Mouse (Mus musculus): ENCODE data around the gene Hpdl.
"Not testable (repeated sequence)": the region's sequence is repeated elsewhere in the genome, so short reads cannot be mapped to it uniquely, and the experiment has no call there.

The Hpdl gene

DNA sequence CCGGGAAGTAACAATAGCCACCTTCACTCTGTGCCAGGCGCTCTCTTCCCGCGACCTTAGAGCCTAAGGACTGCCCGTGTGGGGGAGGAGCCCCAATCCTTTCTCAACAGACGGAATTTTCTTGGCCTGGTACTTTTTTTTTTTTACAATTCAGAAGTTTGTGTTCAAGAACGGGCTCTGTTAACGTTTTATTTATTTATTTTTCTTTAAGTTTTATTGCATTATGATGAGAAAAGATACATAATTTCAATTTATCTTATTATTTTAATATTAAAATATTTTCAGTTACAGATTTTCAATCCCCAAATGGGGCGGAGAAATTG lies at the start of gene Hpdl:
TSS of gene Hpdl (minus strand) at position 14 of the 323 bp plus-strand sequence.
- DNase-seq (ENCODE audit: low spot score) = no peak

DNA sequence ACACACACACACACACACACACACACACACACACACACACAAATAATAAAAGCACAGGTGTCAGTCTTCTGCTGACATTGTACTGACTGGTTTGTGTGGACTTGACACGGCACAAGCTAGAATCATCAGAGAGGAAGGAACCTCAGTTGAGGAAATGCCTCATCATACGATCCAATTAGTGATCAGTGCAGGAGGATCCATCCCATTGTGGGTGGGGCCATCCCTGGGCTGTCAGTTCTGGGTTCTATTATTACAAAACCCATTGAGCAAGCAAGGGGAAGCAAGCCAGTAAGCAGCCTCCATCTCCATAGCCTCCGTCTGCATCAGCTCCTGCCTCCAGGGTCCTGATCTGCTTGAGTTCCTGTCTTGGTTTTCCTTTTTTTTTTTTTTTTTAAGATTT lies 48.4 kb upstream of the Hpdl start:
- no peak for DNase-seq (ENCODE audit: low spot score)

DNA sequence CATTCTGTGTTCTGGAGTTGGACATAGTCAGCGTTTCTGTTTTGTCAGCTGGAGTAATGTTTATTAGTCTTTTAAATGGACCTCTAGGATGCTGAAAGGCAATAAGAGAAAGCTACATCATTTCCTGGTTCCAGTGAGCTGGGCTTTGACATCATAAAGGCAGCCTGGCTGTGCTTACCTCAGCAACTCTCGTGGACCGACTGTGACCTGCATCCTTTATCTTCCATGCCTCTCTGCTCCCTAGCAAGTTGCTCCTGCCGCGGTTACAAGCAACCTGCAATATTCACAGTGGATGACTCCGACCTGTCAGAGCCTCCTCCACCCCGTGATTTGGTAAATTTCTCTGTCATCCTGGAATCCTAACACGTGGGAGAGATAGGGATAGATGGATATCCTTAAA lies 40.5 kb upstream of the Hpdl start:
- DNase-seq (ENCODE audit: low spot score) = no peak

DNA sequence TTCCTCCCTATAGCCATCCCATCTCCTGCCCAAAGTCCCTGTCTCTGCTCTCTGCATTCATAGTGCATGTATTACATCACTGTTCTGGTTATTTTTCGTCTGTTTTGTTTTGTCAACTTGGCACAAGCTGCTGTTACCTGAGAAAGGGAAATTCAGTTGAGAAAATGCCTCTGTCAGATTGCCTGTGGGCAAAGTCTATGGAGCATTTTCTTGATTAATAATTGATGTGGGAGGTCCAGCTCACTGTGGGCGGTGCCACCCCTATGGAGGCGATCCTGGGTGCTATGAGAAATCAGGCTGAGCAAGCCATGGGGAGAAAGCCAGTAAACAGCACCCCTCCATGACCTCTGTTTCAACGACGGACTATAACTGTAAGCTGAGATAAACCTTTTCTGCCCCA lies 38.2 kb upstream of the Hpdl start:
- no peak for DNase-seq (ENCODE audit: low spot score)

DNA sequence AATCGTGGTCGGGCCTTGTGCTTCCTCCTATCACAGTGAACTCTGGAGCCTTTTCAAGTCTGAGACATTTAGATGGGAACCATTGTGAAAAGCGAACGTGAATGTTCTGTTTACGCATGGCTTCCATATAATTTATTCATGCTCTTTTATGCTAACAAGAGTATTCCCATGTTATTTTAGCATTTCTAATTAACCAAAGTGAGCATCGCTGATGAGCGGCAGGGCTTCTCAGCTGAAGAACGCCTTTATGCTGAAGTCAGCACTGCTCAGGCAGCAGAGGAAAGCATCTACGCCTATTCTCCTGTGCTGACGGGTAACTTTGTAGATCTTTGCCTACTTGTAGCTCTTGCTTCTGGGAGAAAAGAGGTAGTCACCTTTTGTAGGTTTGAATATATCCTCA lies 35.7 kb upstream of the Hpdl start:
- no peak for DNase-seq (ENCODE audit: low spot score)

DNA sequence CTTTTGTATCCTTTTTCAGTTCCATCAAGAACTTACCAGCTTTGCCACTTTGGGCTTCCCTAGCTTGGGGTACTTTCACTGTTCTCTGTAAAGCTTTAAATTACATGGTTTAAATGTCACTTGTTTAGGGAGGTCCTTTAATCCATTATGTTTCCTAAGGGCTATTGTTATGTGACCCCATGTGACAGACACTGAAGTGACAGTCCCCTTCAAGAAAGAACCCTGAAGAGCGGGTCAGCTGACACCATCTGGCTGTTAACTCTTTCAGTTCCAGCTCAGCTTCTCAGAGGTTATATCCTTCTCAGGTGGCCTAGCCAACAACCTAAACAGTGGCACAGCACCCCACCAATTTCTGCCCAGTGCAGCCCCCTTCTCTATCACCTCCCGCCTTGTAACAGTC lies 32.8 kb upstream of the Hpdl start:
- DNase-seq (ENCODE audit: low spot score) = no peak

DNA sequence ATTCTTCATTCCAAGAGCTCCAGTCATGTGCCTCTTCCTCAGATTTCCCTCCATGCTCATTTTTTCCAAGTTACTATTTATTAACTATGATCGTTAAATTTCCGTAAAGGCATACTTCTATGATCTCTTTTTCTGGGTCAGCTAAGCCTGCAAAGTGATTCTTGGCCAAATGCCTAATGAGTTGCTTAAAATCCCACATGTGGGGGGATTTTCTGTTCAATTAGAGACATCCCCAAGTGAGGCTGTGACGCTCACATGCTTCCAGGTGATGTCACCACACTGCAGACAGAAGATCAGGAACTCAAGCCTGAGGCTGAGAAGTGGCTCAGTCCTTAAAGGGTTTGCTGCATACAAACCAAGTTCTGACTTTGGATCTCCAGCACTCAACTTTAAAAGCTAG lies 28.4 kb upstream of the Hpdl start:
- no peak for DNase-seq (ENCODE audit: low spot score)

DNA sequence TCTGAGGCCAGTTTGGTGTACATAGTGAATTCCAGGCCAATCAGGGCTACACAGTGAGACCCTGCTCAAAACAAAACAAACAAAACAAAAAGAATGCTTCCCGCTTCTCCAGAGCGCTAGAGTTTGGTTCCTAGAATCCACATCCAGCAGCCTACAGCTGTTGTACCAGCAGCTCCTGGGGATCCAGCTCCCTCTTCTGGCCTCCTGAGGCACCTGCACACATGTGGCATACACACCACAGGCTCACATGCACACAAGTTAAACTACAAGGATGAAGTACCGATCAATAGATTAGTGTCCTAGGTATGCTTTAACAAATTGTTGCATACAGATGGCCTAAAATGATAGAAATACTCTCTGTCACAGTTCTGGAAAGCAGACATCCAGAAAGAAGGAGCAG lies 22.8 kb upstream of the Hpdl start:
- DNase-seq (ENCODE audit: low spot score) = no peak

DNA sequence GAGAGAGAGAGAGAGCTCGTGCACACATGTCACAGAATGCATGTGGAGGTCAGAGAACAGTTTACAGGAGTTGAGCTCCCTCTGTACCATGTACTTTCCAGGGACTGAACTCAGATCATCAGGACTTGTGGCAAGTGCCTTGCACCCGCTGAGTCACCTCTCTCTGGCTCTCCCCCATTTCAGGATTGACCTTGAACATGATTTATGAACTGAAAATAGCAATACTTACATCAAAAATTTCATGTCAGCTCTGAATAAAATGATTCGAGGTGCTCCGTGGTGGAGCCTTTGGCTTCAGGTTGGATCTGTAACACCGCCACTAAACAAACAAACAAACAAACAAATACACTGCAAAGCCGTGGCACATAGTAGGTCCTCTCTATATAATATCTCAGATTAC lies 19.3 kb upstream of the Hpdl start:
- DNase-seq (ENCODE audit: low spot score) = no peak

DNA sequence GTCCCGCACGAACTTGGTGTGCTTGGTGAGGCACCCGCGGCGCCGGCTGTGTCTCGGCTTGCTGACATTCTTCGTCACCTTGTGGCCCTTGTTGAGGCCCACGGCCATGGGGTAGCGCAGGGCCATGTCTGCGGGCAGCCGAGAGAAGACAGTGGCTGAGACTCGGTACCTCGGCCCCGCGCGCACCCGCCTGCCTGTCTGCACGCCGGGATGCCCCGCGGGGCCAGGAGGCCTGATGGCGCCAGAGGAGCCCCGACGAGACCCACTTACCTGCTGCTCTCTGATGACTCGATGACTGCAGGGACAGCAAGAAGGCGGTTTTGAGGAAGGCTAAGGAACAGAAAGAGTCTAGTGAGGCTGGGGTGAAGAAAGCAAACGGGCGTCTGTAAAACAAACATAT lies 18.6 kb upstream of the Hpdl start:
- not testable (repeated sequence) for DNase-seq (ENCODE audit: low spot score)

DNA sequence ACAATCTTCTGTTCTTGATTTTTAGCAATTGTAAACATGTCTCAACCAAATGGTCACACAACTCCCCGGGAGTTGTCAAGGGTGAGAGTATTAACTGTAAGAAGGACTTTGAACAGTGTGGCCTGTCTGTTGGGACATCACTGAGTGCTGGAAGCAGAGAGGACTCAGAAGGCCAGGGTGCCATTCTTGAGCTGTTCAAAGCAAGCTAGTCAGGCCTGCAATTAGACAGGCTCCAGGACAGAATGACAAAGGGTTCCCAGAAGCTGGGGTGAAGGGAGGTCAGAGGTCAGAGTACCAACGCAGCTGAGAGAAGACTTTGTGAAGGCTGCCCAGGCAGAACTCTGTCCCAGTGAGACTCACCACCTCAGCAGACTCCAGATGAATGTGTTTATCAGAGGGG lies 17.5 kb upstream of the Hpdl start:
- no peak for DNase-seq (ENCODE audit: low spot score)

DNA sequence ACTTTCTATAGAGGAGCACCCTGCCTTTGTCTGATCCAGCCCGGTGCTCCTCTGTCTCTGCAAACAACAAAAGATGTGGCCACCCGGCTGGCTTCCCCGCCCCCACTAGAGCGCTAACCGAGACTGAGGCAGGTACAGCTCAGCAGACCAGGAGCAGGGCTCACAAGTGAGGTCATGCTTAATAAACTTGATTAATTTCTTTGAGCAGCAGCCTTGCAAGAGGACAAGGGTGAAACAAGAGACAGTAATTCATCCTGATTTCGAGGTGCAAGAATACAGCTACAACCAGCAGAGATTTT lies 8.5 kb upstream of the Hpdl start:
- DNase-seq (ENCODE audit: low spot score) = no peak

DNA sequence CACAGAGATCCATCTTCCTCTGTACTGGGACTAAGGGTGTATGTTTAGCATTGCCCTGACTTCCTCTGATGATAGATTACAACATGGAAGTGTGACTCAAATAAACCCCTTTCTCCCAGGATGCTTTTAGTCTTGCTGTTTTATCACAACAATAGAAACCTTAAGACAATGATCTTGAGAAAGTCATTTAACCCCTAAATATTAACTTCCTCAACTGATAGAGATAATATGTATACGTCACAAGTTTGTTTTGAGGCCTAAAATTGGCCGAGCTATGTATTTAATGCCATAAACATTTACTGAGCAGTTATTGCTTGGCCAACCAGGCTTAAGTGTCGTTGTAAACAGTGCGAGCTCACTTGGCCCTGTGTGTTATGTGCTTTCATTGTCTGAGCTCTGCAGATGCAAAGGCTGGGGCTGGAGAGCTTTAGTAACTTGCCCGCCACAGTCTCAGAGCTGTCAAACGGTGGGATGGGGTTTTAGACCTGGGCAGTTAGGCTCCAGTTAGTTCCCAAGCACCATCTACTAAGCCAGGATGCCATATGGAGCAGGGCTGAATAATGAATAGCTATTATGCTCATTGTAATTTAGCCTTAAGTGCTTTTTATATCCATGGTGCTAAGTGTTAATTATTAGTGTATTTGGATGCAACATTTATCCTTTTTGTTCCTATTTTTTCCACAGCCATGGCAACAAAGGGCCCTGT lies 8.0 kb upstream of the Hpdl start:
- no peak for DNase-seq (ENCODE audit: low spot score)

DNA sequence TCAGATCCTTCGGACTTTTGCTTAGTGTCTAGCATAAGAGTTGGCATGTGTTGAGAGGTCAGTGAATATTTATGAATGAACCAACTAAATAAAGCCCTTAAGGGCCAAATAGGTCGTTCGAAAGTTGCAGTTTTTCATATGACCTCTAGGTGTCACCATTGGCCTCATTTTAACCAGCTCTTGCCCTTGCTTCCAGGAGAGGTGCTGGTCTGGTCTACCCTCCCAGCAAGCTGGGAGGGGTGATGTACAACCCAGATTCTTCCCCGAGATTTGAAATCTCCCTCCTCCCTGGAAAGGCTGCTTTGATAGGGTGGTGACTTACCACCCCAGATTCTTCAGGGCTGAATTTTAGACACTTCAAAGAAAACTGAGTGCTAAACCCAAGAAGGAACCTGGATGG lies 6.3 kb upstream of the Hpdl start:
- DNase-seq (ENCODE audit: low spot score) = no peak

DNA sequence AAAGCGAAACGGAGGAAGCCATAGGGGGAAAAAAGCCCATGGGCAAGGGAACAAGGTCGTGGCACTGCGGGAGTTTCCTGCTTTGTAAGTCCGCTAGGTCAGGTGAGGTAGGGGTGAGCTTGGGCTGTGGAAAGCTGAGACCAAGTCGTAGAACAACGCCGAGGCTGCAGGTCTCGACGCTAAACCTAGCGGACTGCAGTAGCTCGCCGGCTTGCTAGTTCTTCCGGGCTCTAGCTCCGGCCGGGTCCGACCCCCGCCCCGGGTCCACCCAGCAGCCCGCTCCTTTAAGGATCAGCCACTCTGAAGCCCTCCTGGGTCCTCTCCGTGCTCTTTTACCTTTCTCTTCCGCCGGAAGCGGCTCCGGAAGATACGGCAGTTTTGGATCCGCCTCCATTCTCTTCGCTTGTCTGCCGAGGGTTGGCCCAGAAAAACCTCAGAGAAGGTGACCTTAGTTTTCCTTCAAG lies 3.1 kb upstream of the Hpdl start:
- peak; percentile 57 for DNase-seq (ENCODE audit: low spot score)

DNA sequence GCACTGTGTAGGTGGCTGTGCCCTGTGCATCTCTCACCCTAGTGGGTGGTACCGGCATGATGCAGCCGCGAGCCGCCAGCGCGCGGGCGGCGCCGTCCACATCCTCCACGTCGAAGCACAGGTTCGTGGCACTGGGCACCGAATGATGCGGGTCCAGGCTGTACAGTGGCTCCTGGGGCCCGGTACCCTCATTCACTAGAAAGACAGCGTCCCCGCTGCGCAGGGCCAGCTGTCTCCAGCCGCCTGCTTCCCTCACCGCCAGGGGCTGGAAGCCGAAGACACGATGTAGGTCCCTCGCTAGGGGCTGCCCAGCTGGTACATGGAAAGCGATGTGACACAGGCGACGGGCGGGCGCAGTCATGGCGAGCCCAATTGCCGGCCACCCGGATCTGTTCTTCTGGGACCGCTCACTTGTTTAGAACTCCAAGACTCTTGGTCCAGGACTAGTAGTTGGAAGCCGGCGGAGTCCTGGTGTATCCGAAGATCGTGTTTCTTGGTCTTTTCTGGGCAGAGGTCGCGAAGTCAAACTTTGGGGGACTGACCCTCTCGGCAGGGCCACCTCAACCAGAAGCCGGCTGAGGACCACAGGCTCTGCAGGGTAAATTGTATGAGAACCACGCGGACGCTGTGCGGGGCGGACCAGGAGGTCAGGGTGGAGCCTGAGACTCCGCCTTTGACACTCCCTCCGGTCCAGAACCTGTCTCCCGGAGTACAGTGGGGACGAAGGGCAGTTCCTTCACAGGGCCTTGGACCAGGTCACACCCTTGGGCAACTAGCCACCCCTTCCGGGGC lies 409 bp downstream of the Hpdl start:
- peak; percentile 62 for DNase-seq (ENCODE audit: low spot score)

DNA sequence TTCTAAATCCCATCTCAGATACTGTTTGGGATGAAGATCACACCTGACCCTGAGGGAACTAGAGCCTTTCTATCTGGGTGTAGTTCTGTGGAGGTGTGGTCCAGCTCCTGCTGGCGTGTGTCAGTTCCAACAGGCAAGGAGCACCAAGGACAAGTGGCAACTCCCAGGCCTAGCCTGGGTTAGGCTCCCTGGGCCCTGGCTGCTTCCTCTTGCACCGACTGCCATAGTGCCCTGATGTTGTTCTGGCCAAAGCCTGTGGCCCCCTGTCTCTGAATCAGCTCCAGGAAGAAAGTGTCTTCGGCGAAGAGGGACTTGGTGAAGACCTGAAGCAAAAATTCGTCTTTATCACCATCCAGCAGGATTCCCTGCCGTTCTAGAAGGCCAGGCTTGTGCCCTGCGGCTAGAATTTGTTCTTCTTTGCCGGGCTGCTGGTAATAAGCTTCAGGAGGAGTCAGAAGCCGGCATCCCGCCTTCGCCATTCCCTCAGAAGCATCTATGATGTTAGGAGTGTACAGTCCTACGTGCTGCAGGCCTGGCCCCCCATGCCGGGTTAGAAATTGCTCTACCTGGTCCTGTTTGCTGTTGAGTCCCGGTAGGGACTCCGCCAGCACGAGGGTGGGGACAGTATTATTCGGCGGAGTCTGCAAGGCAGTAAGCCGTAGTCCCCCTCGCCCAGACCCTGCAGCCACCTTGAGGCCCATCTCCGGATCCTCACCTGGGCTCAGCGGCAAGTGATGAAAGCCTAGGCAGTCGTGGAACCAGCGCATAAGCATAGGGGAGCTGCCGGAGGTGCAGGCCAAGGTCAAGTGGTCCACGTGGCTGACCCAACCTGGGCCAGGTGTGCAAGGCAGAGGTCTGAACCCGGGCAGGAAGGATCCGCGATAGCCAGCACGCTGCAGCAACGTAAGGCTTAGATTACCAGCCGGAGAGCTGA lies 1.3 kb downstream of the Hpdl start:
- DNase-seq (ENCODE audit: low spot score) = no peak

DNA sequence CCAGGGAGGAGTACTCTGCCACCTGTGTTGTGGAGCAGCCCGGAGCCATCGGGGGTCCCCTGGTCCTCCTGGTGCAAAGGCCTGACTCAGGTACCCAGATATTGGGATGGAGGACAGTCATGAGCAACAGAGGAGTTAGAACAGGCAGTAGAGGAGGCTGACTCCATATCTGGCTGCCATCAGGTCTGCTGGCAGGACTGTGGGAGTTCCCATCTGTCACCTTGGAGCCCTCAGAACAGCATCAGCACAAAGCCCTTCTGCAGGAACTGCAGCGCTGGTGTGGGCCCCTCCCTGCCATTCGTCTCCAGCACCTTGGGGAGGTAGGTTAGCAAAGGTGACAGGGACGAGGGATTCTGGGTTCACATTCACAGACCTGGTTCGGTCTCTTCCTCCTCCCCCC lies 4.0 kb downstream of the Hpdl start:
- no peak for DNase-seq (ENCODE audit: low spot score)

DNA sequence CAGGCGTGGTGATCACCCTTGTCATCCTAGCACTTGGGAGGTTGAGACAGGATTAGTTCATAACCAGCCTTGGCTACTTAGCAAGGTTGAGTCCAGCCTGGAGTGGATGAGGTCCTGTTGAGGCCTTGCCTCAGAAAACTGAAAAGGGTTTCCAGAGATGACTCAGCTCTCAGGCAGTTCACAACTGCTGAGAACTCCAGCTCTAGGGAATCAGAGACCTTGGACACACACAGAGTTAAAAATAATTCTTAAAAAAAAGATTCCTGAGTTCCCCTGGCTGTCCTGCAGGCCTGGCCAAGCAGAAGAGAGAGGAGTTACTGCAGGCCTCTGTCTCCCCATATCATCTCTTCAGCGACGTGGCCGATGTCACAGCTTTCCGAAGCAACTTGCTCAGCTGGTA lies 6.2 kb downstream of the Hpdl start:
- no peak for DNase-seq (ENCODE audit: low spot score)

DNA sequence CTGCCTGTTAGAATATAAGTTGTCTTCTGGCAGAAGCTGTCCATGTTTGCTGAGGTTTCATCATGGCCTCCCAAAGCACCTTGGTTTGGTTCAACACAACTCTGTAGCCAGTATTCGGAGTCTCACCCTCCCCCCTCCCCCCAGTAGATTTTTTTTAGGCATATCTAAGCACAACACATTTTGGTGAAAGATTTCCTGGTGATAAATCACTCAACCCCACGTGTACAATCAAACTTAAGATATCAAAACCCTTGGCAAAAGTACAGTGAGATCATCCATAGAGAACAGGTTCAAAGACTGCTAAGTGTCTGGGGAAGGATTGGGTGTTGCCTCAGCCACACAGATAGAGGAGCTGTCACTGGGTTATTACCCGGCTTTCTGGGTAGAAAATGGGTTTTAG lies 10.5 kb downstream of the Hpdl start:
- DNase-seq (ENCODE audit: low spot score) = no peak

DNA sequence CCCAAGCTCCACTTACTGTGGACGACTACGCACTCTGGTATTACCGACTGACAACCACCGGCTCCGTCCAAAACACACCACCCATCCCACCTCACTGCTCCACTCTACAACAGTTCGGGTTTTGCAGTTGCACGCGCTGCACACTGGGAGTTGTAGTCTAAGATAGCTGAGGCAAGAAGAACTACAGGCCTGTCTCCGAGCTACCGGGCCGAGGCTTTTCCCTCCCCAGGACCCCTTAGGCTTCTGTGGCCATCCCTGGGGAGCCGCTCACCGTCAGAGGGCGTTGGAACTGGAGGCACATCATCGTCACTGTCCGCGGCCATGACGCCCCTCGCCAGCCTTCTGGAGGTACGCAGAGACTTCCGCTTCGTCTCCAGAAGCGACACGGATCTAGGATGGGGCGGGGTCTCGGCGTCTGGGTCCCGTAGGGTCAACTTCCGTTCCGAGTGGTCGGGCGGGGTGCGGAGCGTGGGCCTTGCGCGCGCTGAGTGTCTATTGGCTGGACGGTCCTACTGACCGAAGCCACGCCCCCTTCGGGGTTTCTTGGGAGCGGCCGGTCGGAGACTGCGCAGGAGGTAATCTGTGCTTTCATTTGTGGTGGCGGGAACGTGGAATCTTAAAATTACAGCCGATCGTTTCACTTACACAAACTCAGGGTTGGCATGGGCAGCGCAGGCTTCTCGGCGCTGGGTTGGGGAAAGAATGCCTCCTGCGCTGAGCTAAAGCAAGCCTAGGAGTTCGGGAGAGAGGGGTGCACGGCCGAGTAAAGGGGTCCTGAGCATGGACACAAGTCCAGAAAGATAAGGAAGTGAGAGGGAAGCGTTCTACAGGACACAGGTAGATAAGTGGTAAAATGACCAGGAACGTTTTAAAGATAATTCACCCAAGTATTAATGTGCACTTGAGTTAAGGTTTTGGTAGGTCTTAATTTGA lies 14.0 kb downstream of the Hpdl start, which contains the start of the genes Toe1 and Mutyh:
TSS of gene Toe1 (minus strand) at position 444 of the 933 bp plus-strand sequence.
TSS of gene Mutyh (plus strand) at position 527 of the 933 bp plus-strand sequence.
- DNase-seq (ENCODE audit: low spot score) = peak; percentile 86

DNA sequence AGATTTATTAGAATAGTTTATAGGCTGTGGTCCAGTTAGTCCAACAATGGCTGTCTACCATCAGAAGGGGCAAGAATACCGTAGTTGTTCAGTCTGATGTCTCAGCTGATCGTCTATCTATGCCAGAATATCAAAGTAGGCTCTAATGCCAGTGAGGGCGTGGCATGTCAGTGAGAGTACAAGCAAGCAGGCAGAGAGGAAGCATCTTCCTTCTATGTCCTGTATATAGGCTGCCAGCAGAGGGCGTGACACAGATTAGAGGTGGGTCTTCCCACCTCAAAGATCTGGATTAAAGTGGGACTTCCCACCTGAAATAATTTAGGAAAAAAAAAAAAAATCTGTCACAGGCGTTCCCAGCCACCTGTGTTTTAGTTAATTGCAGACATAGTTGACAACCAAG lies 21.6 kb downstream of the Hpdl start:
- no peak for DNase-seq (ENCODE audit: low spot score)
